10 mouse cellular contexts compared by ENCODE assay signal in the genomic region with DNA sequence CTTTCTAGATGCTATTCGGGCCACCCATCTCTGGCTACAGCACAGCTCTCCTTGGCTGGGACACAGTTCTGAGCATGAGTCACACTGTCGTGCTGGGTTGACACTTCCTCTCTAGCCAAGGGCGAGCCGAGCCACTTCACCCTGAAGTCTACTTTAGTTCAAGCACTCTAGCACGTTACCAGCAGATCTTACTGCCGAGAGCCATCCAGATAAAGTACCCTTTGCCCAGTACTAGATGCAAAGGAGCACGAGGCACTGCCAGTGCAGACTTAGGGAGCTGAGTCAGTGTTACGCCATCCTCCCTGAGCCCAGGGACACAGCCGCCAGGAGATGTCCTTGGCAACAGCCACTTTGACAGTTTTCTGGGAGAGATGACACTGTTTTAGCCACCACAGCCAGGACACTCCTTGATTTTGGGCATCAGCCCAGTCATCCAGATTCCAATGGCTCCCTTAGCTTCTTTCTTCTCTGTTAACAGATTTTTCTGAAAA. TPM values are rescaled to one million over a fixed set of nuclear protein-coding genes. Genes with fewer than 3 reads are reported as not detected.
A peak's percentile ranks its signal among the peaks of the same experiment; 100 is the strongest.
DNase-seq lines count a peak whose midpoint lies in the region; ATAC-seq and TF ChIP-seq lines count a peak whose summit lies in the region.
"Had no signal": no experiment of that assay in that cellular context is flagged by ENCODE, and none has a peak within 500 bp of the region (broad histone marks: within the 10 kb centered on the region; RNA-seq: fewer than 3 reads in every experiment).

No protein-coding gene starts in this region.

- no peak for TF ChIP-seq POLR2A in thymus, adult 2 months (IDR thresholded peaks at IDR 0.05; ENCODE audit: control insufficient read depth, extremely low read depth, insufficient read depth, low read length, poor library complexity)

- intact Hi-C loops in heart, postnatal 10 days (cut with DNase I) = no loop called here

- peak overlapping the region; percentile 26 for H3K4me3 ChIP-seq in megakaryocyte, embryonic 14.5 days (replicated peaks)
- H3K4me3 ChIP-seq in brown adipose tissue, adult 24 weeks (ENCODE audit: insufficient read depth, low read depth, low read length) = no peak overlapping the region
- H3K4me3 ChIP-seq in macrophage (ENCODE audit: inconsistent target) = no peak overlapping the region
- no peak overlapping the region for H3K4me3 ChIP-seq in thymus, adult 2 months (ENCODE audit: control insufficient read depth, insufficient read depth, low read length)
- H3K4me3 ChIP-seq: limb, embryonic 15.5 days had no signal

- ATAC-seq in megakaryocyte, adult 5-6 weeks (ENCODE audit: poor library complexity, severe bottlenecking) = no peak
- ATAC-seq in inflammation-experienced regulatory T-cells, adult 6 months = no peak

- H3K27me3 ChIP-seq in megakaryocyte, embryonic 14.5 days (replicated peaks) = peaks cover 13% of the 10 kb centered on the region
- no peaks in the 10 kb centered on the region for H3K27me3 ChIP-seq in thymus, adult 2 months (ENCODE audit: control insufficient read depth, insufficient read depth, low read length)
- H3K27me3 ChIP-seq: limb, embryonic 15.5 days had no signal

- H3K27ac ChIP-seq in brown adipose tissue, adult 24 weeks (replicated peaks; ENCODE audit: low read depth, low read length) = 0 out of 2 replicates have a peak overlapping the region, but pooled peaks have one; percentile 38
- H3K27ac ChIP-seq in macrophage = peak overlapping the region; percentile 66
- H3K27ac ChIP-seq in thymus, adult 2 months (ENCODE audit: control insufficient read depth, insufficient read depth, low read length) = no peak overlapping the region
- H3K27ac ChIP-seq: limb, embryonic 15.5 days had no signal

- DNase-seq in heart, postnatal 10 days = peak; percentile 70 to 75
- no peak for DNase-seq in thymus, adult 2 months
- DNase-seq in embryo, embryonic 10 days (ENCODE audit: low spot score) = no peak

- no peak for TF ChIP-seq CTCF in thymus, adult 2 months (IDR thresholded peaks at IDR 0.05; ENCODE audit: borderline replicate concordance, control insufficient read depth, extremely low read depth, insufficient read depth, low read length, poor library complexity)

- no peaks in the 10 kb centered on the region for H3K36me3 ChIP-seq in megakaryocyte, embryonic 14.5 days (replicated peaks; ENCODE audit: low read length)
- H3K36me3 ChIP-seq in macrophage (ENCODE audit: inconsistent target) = no peaks in the 10 kb centered on the region
- H3K36me3 ChIP-seq in thymus, adult 2 months (ENCODE audit: control insufficient read depth, insufficient read depth, low read length) = no peaks in the 10 kb centered on the region
- H3K36me3 ChIP-seq: limb, embryonic 15.5 days had no signal

- no peaks in the 10 kb centered on the region for H3K4me1 ChIP-seq in megakaryocyte, embryonic 14.5 days
- no peaks in the 10 kb centered on the region for H3K4me1 ChIP-seq in brown adipose tissue, adult 24 weeks (ENCODE audit: control insufficient read depth, insufficient read depth, insufficient read length, low read length)
- H3K4me1 ChIP-seq in thymus, adult 2 months (replicated peaks; ENCODE audit: control insufficient read depth, insufficient read depth, low read length) = no peaks in the 10 kb centered on the region

- no peaks in the 10 kb centered on the region for H3K79me2 ChIP-seq in macrophage (ENCODE audit: inconsistent target)

- WGBS in macrophage (ENCODE audit: missing documents) = 35% methylated on average over 9 of the region's 9 CpGs
- WGBS in thymus, adult 2 months = 46% methylated on average over 9 of the region's 9 CpGs

- H3K9me3 ChIP-seq in megakaryocyte, embryonic 14.5 days = no peaks in the 10 kb centered on the region
- H3K9me3 ChIP-seq: limb, embryonic 15.5 days had no signal

RNA-seq across cellular contexts. Expression of gene Tekt3, which starts 34.8 kb away (rescaled TPM):
- not detected in 2 replicates for polyA plus RNA-seq in megakaryocyte, embryonic 14.5 days (2012; ENCODE audit: insufficient read depth, low replicate concordance)
- total RNA-seq in megakaryocyte, adult 5-6 weeks (2015) = not detected in 2 replicates
- total RNA-seq in megakaryocyte, adult 5-6 weeks (2017) = not detected in 2 replicates
- not detected in 2 replicates for polyA plus RNA-seq in brown adipose tissue, adult 24 weeks (2012; ENCODE audit: insufficient read depth, insufficient read length, missing spikeins)
- total RNA-seq in heart, postnatal 10 days (2021) = not detected
- total RNA-seq in macrophage (2018; cell fraction: chromatin; rRNA removed) = not detected
- not detected for total RNA-seq in macrophage (2018; cell fraction: cytosol; rRNA removed)
- not detected for total RNA-seq in macrophage (2018; cell fraction: nucleus; rRNA removed)
- not detected in 3 replicates for polyA plus RNA-seq in macrophage (2018)
- not detected for polyA plus RNA-seq in inflammation-experienced regulatory T-cells, adult 6 months (2017; shearing (Covaris generic))
- 0.05 TPM in 1 of 2 replicates, not detected in the other for polyA plus RNA-seq in thymus, adult 2 months (2012; rRNA removed)
- polyA plus RNA-seq: spleen, adult 2 months had no signal

Comparison
In these comparisons a context has a peak if more than half of its experiments do, and no peak if none do; other contexts are left out.
1. DNase-seq: peak in heart, postnatal 10 days (2 of 2); none in thymus, adult 2 months (single experiment) and embryo, embryonic 10 days (single experiment).